Mouse (Mus musculus) right cerebral cortex, postnatal 36 days (tissue): ENCODE measurements around the gene Ddit4.

Experiments used
- DNase-seq, 2 experiments: peaks; one replicate each; pipeline ENCODE4 v3.0.0; 2022; ENCODE audit warnings: low spot score in 2 of 2, mixed read lengths in 1 of 2

Ddit4 gene

GRCm38 (mm10) chr10:59916649-59917048 is 35.0 kb downstream of the Ddit4 start:
- no peak for DNase-seq

- no peak for DNase-seq
Observed at GRCm38 (mm10) chr10:59916159-59916558, 35.5 kb downstream of the Ddit4 start.

GRCm38 (mm10) chr10:59915196-59915962 is 36.3 kb downstream of the Ddit4 start:
- no peak for DNase-seq

GRCm38 (mm10) chr10:59911561-59912198 is 40.0 kb downstream of the Ddit4 start:
- no peak for DNase-seq

GRCm38 (mm10) chr10:59911091-59911490 is 40.5 kb downstream of the Ddit4 start:
- DNase-seq = no peak

GRCm38 (mm10) chr10:59909357-59909847 is 42.2 kb downstream of the Ddit4 start:
- DNase-seq = no peak

GRCm38 (mm10) chr10:59908776-59909315 is 42.8 kb downstream of the Ddit4 start:
- no peak for DNase-seq

GRCm38 (mm10) chr10:59907695-59908299 is 43.8 kb downstream of the Ddit4 start:
- no peak for DNase-seq

- DNase-seq = no peak
Observed at GRCm38 (mm10) chr10:59907080-59907609, 44.5 kb downstream of the Ddit4 start.

- DNase-seq = no peak
Observed at GRCm38 (mm10) chr10:59903170-59903569, 48.5 kb downstream of the Ddit4 start.

- DNase-seq = no peak
Observed at GRCm38 (mm10) chr10:59902606-59902990, 49.0 kb downstream of the Ddit4 start.

GRCm38 (mm10) chr10:59901986-59902605 is 49.5 kb downstream of the Ddit4 start:
- DNase-seq = no peak

- no peak for DNase-seq
Observed at GRCm38 (mm10) chr10:59901463-59901862, 50.2 kb downstream of the Ddit4 start.

- DNase-seq = no peak
Observed at GRCm38 (mm10) chr10:59900939-59901338, 50.7 kb downstream of the Ddit4 start.

- DNase-seq = no peak
Observed at GRCm38 (mm10) chr10:59900174-59900435, 51.5 kb downstream of the Ddit4 start.
